14 mouse cellular contexts compared by ENCODE assay signal in genomic region chr8:114877234-114877633, GRCm38 (mm10).
DNase-seq lines count a peak whose midpoint lies in the region; ATAC-seq and TF ChIP-seq lines count a peak whose summit lies in the region.
"Had no signal": no experiment of that assay in that cellular context is flagged by ENCODE, and none has a peak within 500 bp of the region (broad histone marks: within the 10 kb centered on the region; RNA-seq: fewer than 3 reads in every experiment).

No protein-coding gene starts in this region.

- peak overlapping the region; percentile 55; the same call in 1 of the 2 replicates for H3K27ac ChIP-seq in heart, embryonic 15.5 days
- H3K27ac ChIP-seq in lung, embryonic 14.5 days (ENCODE audit: low read depth) = peak overlapping the region; percentile 88
- H3K27ac ChIP-seq in embryonic facial prominence, embryonic 14.5 days (replicated peaks; ENCODE audit: low read depth, low read length) = peak overlapping the region; percentile 55; the same call in 1 of the 2 replicates
- H3K27ac ChIP-seq: limb, embryonic 10.5 days had no signal

- no peaks in the 10 kb centered on the region for H3K36me3 ChIP-seq in heart, embryonic 15.5 days
- H3K36me3 ChIP-seq in lung, embryonic 14.5 days (ENCODE audit: insufficient read depth) = no peaks in the 10 kb centered on the region
- H3K36me3 ChIP-seq in E14TG2a.4 (ENCODE audit: insufficient read depth, low read length) = no peaks in the 10 kb centered on the region
- H3K36me3 ChIP-seq in embryonic facial prominence, embryonic 14.5 days (ENCODE audit: control insufficient read depth, insufficient read depth, low read length) = no peaks in the 10 kb centered on the region
- H3K36me3 ChIP-seq: G1E; limb, embryonic 10.5 days had no signal

- H3K9ac ChIP-seq in heart, embryonic 15.5 days = no peak overlapping the region
- no peak overlapping the region for H3K9ac ChIP-seq in lung, embryonic 14.5 days
- H3K9ac ChIP-seq in embryonic facial prominence, embryonic 14.5 days (ENCODE audit: low read depth, low read length) = no peak overlapping the region

- no peak for ATAC-seq in heart, embryonic 15.5 days (replicated peaks; ENCODE audit: insufficient number of reproducible peaks, insufficient read depth, low FRiP score, low read depth)
- no peak for ATAC-seq in lung, embryonic 14.5 days (ENCODE audit: insufficient read depth)
- no peak for ATAC-seq in embryonic facial prominence, embryonic 14.5 days (ENCODE audit: low read depth)

- DNase-seq in heart, postnatal 10 days = no peak
- DNase-seq in lung, embryonic 14.5 days = no peak
- no peak for DNase-seq in lung, adult 2 months
- no peak for DNase-seq in embryonic facial prominence, embryonic 14.5 days (ENCODE audit: low spot score)
- DNase-seq in urinary bladder, postnatal 4 days (ENCODE audit: low spot score in 2 of 2) = no peak
- DNase-seq: cerebellum, adult 11-12 months; cerebellum, postnatal 36 days; gastrocnemius, postnatal 36 days; kidney, adult 18-20 months had no signal

- no peaks in the 10 kb centered on the region for H3K27me3 ChIP-seq in heart, embryonic 15.5 days
- H3K27me3 ChIP-seq in lung, embryonic 14.5 days (ENCODE audit: insufficient read depth, low read length) = no peaks in the 10 kb centered on the region
- H3K27me3 ChIP-seq in E14TG2a.4 (ENCODE audit: insufficient read depth, low read length) = peaks cover 12% of the 10 kb centered on the region
- H3K27me3 ChIP-seq in embryonic facial prominence, embryonic 14.5 days (replicated peaks; ENCODE audit: control insufficient read depth, insufficient read depth, low read length) = no peaks in the 10 kb centered on the region
- H3K27me3 ChIP-seq: megakaryocyte, embryonic 14.5 days had no signal

- intact Hi-C loops in heart, postnatal 10 days (cut with DNase I) = no loop called here

- H3K4me1 ChIP-seq in heart, embryonic 15.5 days (replicated peaks) = peaks cover 36% of the 10 kb centered on the region
- peaks cover 21% of the 10 kb centered on the region for H3K4me1 ChIP-seq in lung, embryonic 14.5 days (ENCODE audit: insufficient read depth)
- peaks cover 3% of the 10 kb centered on the region for H3K4me1 ChIP-seq in lung, adult 2 months (ENCODE audit: control insufficient read depth, insufficient read depth, low read length)
- peaks cover 34% of the 10 kb centered on the region for H3K4me1 ChIP-seq in E14TG2a.4 (replicated peaks; ENCODE audit: low read depth, low read length)
- H3K4me1 ChIP-seq in embryonic facial prominence, embryonic 14.5 days (ENCODE audit: control insufficient read depth, insufficient read depth, low read length) = peaks cover 31% of the 10 kb centered on the region

- H3K9me3 ChIP-seq in heart, embryonic 15.5 days (replicated peaks) = no peaks in the 10 kb centered on the region
- H3K9me3 ChIP-seq in lung, embryonic 14.5 days (ENCODE audit: low read depth, low read length) = no peaks in the 10 kb centered on the region
- H3K9me3 ChIP-seq in E14TG2a.4 (ENCODE audit: low read length) = no peaks in the 10 kb centered on the region
- no peaks in the 10 kb centered on the region for H3K9me3 ChIP-seq in embryonic facial prominence, embryonic 14.5 days (ENCODE audit: control insufficient read depth, low read length)
- H3K9me3 ChIP-seq: limb, embryonic 10.5 days; megakaryocyte, embryonic 14.5 days had no signal

- 0 out of 2 replicates have a peak overlapping the region, but pooled peaks have one; percentile 14 for H3K4me2 ChIP-seq in heart, embryonic 15.5 days
- peak overlapping the region; percentile 49; the same call in 1 of the 2 replicates for H3K4me2 ChIP-seq in lung, embryonic 14.5 days
- peak overlapping the region; percentile 47; the same call in 1 of the 2 replicates for H3K4me2 ChIP-seq in embryonic facial prominence, embryonic 14.5 days (ENCODE audit: low read depth, low read length)

- 70% methylated on average over 10 of the region's 10 CpGs for WGBS in heart, embryonic 15.5 days
- WGBS in lung, embryonic 14.5 days = 69% methylated on average over 10 of the region's 10 CpGs
- WGBS in lung, adult 2 months = 88% methylated on average over 10 of the region's 10 CpGs
- WGBS in embryonic facial prominence, embryonic 14.5 days = 77% methylated on average over 10 of the region's 10 CpGs

- TF ChIP-seq POLR2A in lung, adult 2 months (IDR thresholded peaks at IDR 0.05; ENCODE audit: borderline replicate concordance, extremely low read depth, low read depth, low read length) = no peak

- H3K4me3 ChIP-seq in heart, embryonic 15.5 days = no peak overlapping the region
- H3K4me3 ChIP-seq in lung, embryonic 14.5 days (ENCODE audit: low read depth, low read length) = no peak overlapping the region
- H3K4me3 ChIP-seq in lung, adult 2 months (replicated peaks; ENCODE audit: extremely low read depth, low read depth, low read length) = no peak overlapping the region
- peak overlapping the region; percentile 37; the same call in 1 of the 2 replicates for H3K4me3 ChIP-seq in E14TG2a.4 (replicated peaks; ENCODE audit: low read length)
- H3K4me3 ChIP-seq in embryonic facial prominence, embryonic 14.5 days (ENCODE audit: low read depth, low read length) = no peak overlapping the region
- H3K4me3 ChIP-seq: limb, embryonic 10.5 days had no signal

- TF ChIP-seq CTCF in lung, embryonic 14.5 days (IDR thresholded peaks at IDR 0.05; ENCODE audit: low read depth) = no peak
- no peak for TF ChIP-seq CTCF in lung, adult 2 months (IDR thresholded peaks at IDR 0.05; ENCODE audit: insufficient read depth, low read length)
- TF ChIP-seq CTCF in E14TG2a.4 (conservative IDR thresholded peaks at IDR 0.05; ENCODE audit: low read length) = no peak
